Mouse (Mus musculus) heart, embryonic 12.5 days (tissue): ENCODE measurements around the gene Gm28510. TPM values are rescaled to one million over a fixed set of nuclear protein-coding genes. Genes with fewer than 3 reads are reported as not detected.
"Not testable (repeated sequence)": the region's sequence is repeated elsewhere in the genome, so short reads cannot be mapped to it uniquely, and the experiment has no call there.

ENCODE experiments used
- ATAC-seq: fragments of 200-750 bp; cut with Nextera tagmentation; 2 replicates; pipeline ENCODE4 v1.8.0; 2017; ENCODE audit warnings: moderate TSS enrichment, moderate library complexity; ENCODE audit not compliant: insufficient number of reproducible peaks, low FRiP score
- H3K27ac ChIP-seq: fragments of 300-500 bp; sonication (generic); 2 replicates; pipeline ENCODE4 v1.5.1; 2016; ENCODE audit warnings: mild to moderate bottlenecking, moderate library complexity; ENCODE audit not compliant: poor library complexity, severe bottlenecking
- H3K27me3 ChIP-seq: fragments of 300-500 bp; sonication (generic); replicated peaks from 2 replicates; pipeline ENCODE4 v1.6.1; 2016; ENCODE audit warnings: mild to moderate bottlenecking, moderate library complexity
- H3K36me3 ChIP-seq: fragments of 300-500 bp; sonication (generic); 2 replicates; pipeline ENCODE4 v1.6.1; 2016; ENCODE audit warnings: mild to moderate bottlenecking, moderate library complexity
- H3K4me1 ChIP-seq: fragments of 300-500 bp; sonication (generic); replicated peaks from 2 replicates; pipeline ENCODE4 v1.6.1; 2016; ENCODE audit warnings: mild to moderate bottlenecking
- H3K4me2 ChIP-seq: fragments of 300-500 bp; sonication (generic); 2 replicates; pipeline ENCODE4 v1.6.1; 2016; ENCODE audit warnings: mild to moderate bottlenecking, moderate library complexity
- H3K4me3 ChIP-seq: fragments of 300-500 bp; sonication (generic); 2 replicates; pipeline ENCODE4 v1.5.1; 2016; ENCODE audit warnings: mild to moderate bottlenecking
- H3K9ac ChIP-seq: fragments of 300-500 bp; sonication (generic); 2 replicates; pipeline ENCODE4 v1.6.1; 2016; ENCODE audit warnings: mild to moderate bottlenecking, moderate library complexity
- H3K9me3 ChIP-seq: fragments of 300-500 bp; sonication (generic); replicated peaks from 2 replicates; pipeline ENCODE4 v1.6.1; 2016; ENCODE audit warnings: mild to moderate bottlenecking, moderate library complexity
- WGBS: fragments of 180-500 bp; shearing (Covaris S2); methylation state at CpG from one replicate; pipeline ENCODE4 v1.1.7; 2016; 5-methylcytosine and 5-hydroxymethylcytosine counted together
- polyA plus RNA-seq: library from polyadenylated mRNA; unstranded; fragments of >200 nt; fragmentation: Nextera tagmentation; extraction: Ambion mirVana; gene quantifications from 2 replicates; pipeline ENCODE4 v1.2.1, GENCODE M21; 2016

Gm28510 gene
- polyA plus RNA-seq, result not detected in 2 replicates

DNA sequence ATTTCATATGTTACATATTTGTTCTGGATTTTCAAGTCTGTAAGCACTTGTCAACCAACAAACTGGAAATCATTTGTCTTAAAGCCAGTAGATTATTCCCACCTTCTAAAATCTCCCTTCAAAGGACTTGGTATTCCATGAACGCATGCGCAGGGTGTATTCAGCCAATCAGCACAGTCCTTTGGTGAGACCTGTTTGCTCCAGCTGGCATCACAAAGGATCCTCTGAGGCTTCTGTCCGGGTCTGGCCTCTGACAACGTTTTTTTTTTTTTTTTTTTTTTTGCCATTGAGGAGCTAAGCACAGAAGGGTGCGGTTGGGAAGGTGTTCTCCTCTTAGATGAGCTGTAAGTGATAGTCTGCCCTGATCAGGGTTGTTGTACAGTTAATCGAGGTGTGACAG lies at the start of gene Gm28510:
Gene Gm28510 (plus strand): TSS at position 301 of the 400 bp plus-strand sequence.
- not testable (repeated sequence) for H3K4me1 ChIP-seq, H3K4me2 ChIP-seq, H3K9me3 ChIP-seq, ATAC-seq, H3K27me3 ChIP-seq, H3K27ac ChIP-seq, H3K4me3 ChIP-seq, H3K9ac ChIP-seq, H3K36me3 ChIP-seq
- no CpG with 5 or more reads among the region's 6 CpGs for WGBS

Other genes starting within 250 kb of the Gm28510 start
- gene Gm20834, start 88.1 kb upstream of the Gm28510 start, polyA plus RNA-seq, result not detected in 2 replicates
- not detected in 2 replicates for gene Gm20737, start 123.3 kb downstream of the Gm28510 start, polyA plus RNA-seq
- gene Gm21775, start 140.7 kb downstream of the Gm28510 start, polyA plus RNA-seq, result not detected in 2 replicates
- gene Gm21900, start 203.6 kb downstream of the Gm28510 start, polyA plus RNA-seq, result not detected in 2 replicates